Mouse (Mus musculus) heart, postnatal 36 days (tissue): ENCODE results near the gene Pitpnm1. TPM values are rescaled to one million over a fixed set of nuclear protein-coding genes. Genes with fewer than 3 reads are reported as not detected.
"Not testable (repeated sequence)": the region's sequence is repeated elsewhere in the genome, so short reads cannot be mapped to it uniquely, and the experiment has no call there.

Source experiments
- DNase-seq, 2 experiments: peaks; one replicate each; pipeline ENCODE4 v3.0.0; 2021 to 2022
- intact Hi-C: fragments of 180-260 bp; cut with DNase I; formaldehyde crosslinking; loops from one replicate; pipeline ENCODE4 v1.15.1; 2025
- total RNA-seq, 2 experiments: library from RNA; stranded (reverse); gene quantifications; 2 replicates each; pipeline ENCODE4 v1.2.3; 2021

Gene Pitpnm1
- total RNA-seq, 2 experiments from 2014 or later = 20.7 to 22.9 TPM

GRCm38 (mm10) chr19:4068242-4068641 is 31.6 kb upstream of the Pitpnm1 start:
- intact Hi-C loops, DNase-seq: not testable (repeated sequence)

- DNase-seq = no peak
- intact Hi-C loops = no loop called here
Measured at GRCm38 (mm10) chr19:4068717-4069410, 30.9 kb upstream of the Pitpnm1 start.

- intact Hi-C loops = no loop called here
- no peak for DNase-seq
Measured at GRCm38 (mm10) chr19:4070311-4070710, 29.5 kb upstream of the Pitpnm1 start.

GRCm38 (mm10) chr19:4070756-4071155 is 29.0 kb upstream of the Pitpnm1 start:
- intact Hi-C loops = loop anchor here (1.0 kb wide), 1 partner anchor 13 kb away; no protein-coding TSS in a partner anchor
- no peak for DNase-seq

- DNase-seq = no peak
- intact Hi-C loops = loop anchor here (1.0 kb wide), 1 partner anchor 14 kb away; no protein-coding TSS in a partner anchor
Measured at GRCm38 (mm10) chr19:4071406-4071805, 28.4 kb upstream of the Pitpnm1 start.

- intact Hi-C loops = no loop called here
- DNase-seq = no peak
Measured at GRCm38 (mm10) chr19:4072706-4073424, 26.9 kb upstream of the Pitpnm1 start.

GRCm38 (mm10) chr19:4075531-4075930 is 24.3 kb upstream of the Pitpnm1 start:
- DNase-seq = no peak
- intact Hi-C loops = no loop called here

GRCm38 (mm10) chr19:4079594-4079993 is 20.2 kb upstream of the Pitpnm1 start:
- intact Hi-C loops = no loop called here
- no peak for DNase-seq

- intact Hi-C loops = no loop called here
- no peak for DNase-seq
Measured at GRCm38 (mm10) chr19:4080511-4081009, 19.2 kb upstream of the Pitpnm1 start.

- intact Hi-C loops = no loop called here
- no peak for DNase-seq
Measured at GRCm38 (mm10) chr19:4081394-4081793, 18.4 kb upstream of the Pitpnm1 start, which contains the start of gene Cabp2. TSS of gene Cabp2 (plus strand) at chr19:4081578.

- DNase-seq = no peak
- intact Hi-C loops = no loop called here
Measured at GRCm38 (mm10) chr19:4082219-4082965, 17.4 kb upstream of the Pitpnm1 start.

- DNase-seq = no peak
- intact Hi-C loops = no loop called here
Measured at GRCm38 (mm10) chr19:4083316-4083715, 16.5 kb upstream of the Pitpnm1 start.

- intact Hi-C loops = no loop called here
- DNase-seq = no peak
Measured at GRCm38 (mm10) chr19:4083826-4084225, 16.0 kb upstream of the Pitpnm1 start.

GRCm38 (mm10) chr19:4084984-4085383 is 14.8 kb upstream of the Pitpnm1 start:
- intact Hi-C loops = no loop called here
- DNase-seq = no peak

GRCm38 (mm10) chr19:4086156-4086555 is 13.6 kb upstream of the Pitpnm1 start:
- DNase-seq = no peak
- intact Hi-C loops = no loop called here

- intact Hi-C loops = no loop called here
- DNase-seq = no peak
Measured at GRCm38 (mm10) chr19:4087090-4087489, 12.7 kb upstream of the Pitpnm1 start.

- DNase-seq = no peak
- intact Hi-C loops = no loop called here
Measured at GRCm38 (mm10) chr19:4088146-4088545, 11.7 kb upstream of the Pitpnm1 start.

- no peak for DNase-seq
- intact Hi-C loops = no loop called here
Measured at GRCm38 (mm10) chr19:4089128-4089527, 10.7 kb upstream of the Pitpnm1 start.

GRCm38 (mm10) chr19:4090446-4090845 is 9.4 kb upstream of the Pitpnm1 start:
- no peak for DNase-seq
- intact Hi-C loops = no loop called here

- intact Hi-C loops = no loop called here
- DNase-seq = no peak
Measured at GRCm38 (mm10) chr19:4091383-4091782, 8.4 kb upstream of the Pitpnm1 start.

- DNase-seq = no peak
- intact Hi-C loops = no loop called here
Measured at GRCm38 (mm10) chr19:4092750-4093149, 7.0 kb upstream of the Pitpnm1 start.
